ENCODE assay signal across 22 mouse cellular contexts in genomic region chr9:21428178-21428577, GRCm38 (mm10). TPM values are rescaled to one million over a fixed set of nuclear protein-coding genes. Genes with fewer than 3 reads are reported as not detected.
DNase-seq lines count a peak whose midpoint lies in the region; ATAC-seq and TF ChIP-seq lines count a peak whose summit lies in the region.
"Had no signal": no experiment of that assay in that cellular context is flagged by ENCODE, and none has a peak within 500 bp of the region (broad histone marks: within the 10 kb centered on the region; RNA-seq: fewer than 3 reads in every experiment).

No protein-coding gene starts in this region.

- peak overlapping the region; percentile 35 for H3K4me3 ChIP-seq in gastrocnemius, adult 2 months
- no peak overlapping the region for H3K4me3 ChIP-seq in heart, postnatal 0 days (ENCODE audit: low read depth, low read length)
- H3K4me3 ChIP-seq in liver, adult 2 months (ENCODE audit: insufficient read depth, low read depth, low read length): no peak overlapping the region
- no peak overlapping the region for H3K4me3 ChIP-seq in liver, embryonic 12.5 days
- no peak overlapping the region for H3K4me3 ChIP-seq in limb, embryonic 14.5 days (replicated peaks; ENCODE audit: low read length)
- H3K4me3 ChIP-seq: embryonic facial prominence, embryonic 15.5 days; hindbrain, embryonic 15.5 days; kidney, embryonic 15.5 days; left cerebral cortex, adult 2 months; liver, embryonic 13.5 days had no signal

- no peak for TF ChIP-seq CTCF in gastrocnemius, adult 2 months (IDR thresholded peaks at IDR 0.05)
- no peak for TF ChIP-seq CTCF in heart, postnatal 0 days (IDR thresholded peaks at IDR 0.05; ENCODE audit: low read depth)
- TF ChIP-seq CTCF in liver, adult 2 months (IDR thresholded peaks at IDR 0.05; ENCODE audit: low read depth, low read length): no peak

- peak overlapping the region; percentile 63 for H3K27ac ChIP-seq in gastrocnemius, adult 2 months
- H3K27ac ChIP-seq in heart, postnatal 0 days (ENCODE audit: low read depth): peak overlapping the region; percentile 60
- H3K27ac ChIP-seq in liver, adult 2 months (replicated peaks; ENCODE audit: insufficient read depth, low read depth, low read length): 0 out of 2 replicates have a peak overlapping the region, but pooled peaks have one; percentile 5
- no peak overlapping the region for H3K27ac ChIP-seq in liver, embryonic 12.5 days
- H3K27ac ChIP-seq in limb, embryonic 14.5 days (replicated peaks; ENCODE audit: low read depth, low read length): 0 out of 2 replicates have a peak overlapping the region, but pooled peaks have one; percentile 14
- H3K27ac ChIP-seq: embryonic facial prominence, embryonic 15.5 days; hindbrain, embryonic 15.5 days; kidney, embryonic 15.5 days; left cerebral cortex, adult 2 months; liver, embryonic 13.5 days; stomach, postnatal 0 days had no signal

- H3K9me3 ChIP-seq in heart, postnatal 0 days (replicated peaks; ENCODE audit: control insufficient read depth, low read length): no peaks in the 10 kb centered on the region
- no peaks in the 10 kb centered on the region for H3K9me3 ChIP-seq in liver, embryonic 12.5 days (replicated peaks)
- H3K9me3 ChIP-seq in limb, embryonic 14.5 days (ENCODE audit: control insufficient read depth, low read length): no peaks in the 10 kb centered on the region
- H3K9me3 ChIP-seq: embryonic facial prominence, embryonic 15.5 days; hindbrain, embryonic 15.5 days; kidney, embryonic 15.5 days; liver, embryonic 13.5 days had no signal

- TF ChIP-seq EP300 in heart, postnatal 0 days (IDR thresholded peaks at IDR 0.05; ENCODE audit: low read depth): no peak

- 66% methylated on average over 6 of the region's 6 CpGs for WGBS in heart, postnatal 0 days
- 83% methylated on average over 6 of the region's 6 CpGs for WGBS in liver, adult 2 months
- whole genome bisulfite sequencing in liver, embryonic 12.5 days (ENCODE audit: insufficient replicate concordance): 82% methylated on average over 6 of the region's 6 CpGs
- 84% methylated on average over 6 of the region's 6 CpGs for WGBS in limb, embryonic 14.5 days

- H3K4me1 ChIP-seq in heart, postnatal 0 days (ENCODE audit: control insufficient read depth, insufficient read depth): peaks cover 35% of the 10 kb centered on the region
- H3K4me1 ChIP-seq in liver, adult 2 months (ENCODE audit: control insufficient read depth, insufficient read depth, low read length): peaks cover 42% of the 10 kb centered on the region
- peaks cover 75% of the 10 kb centered on the region for H3K4me1 ChIP-seq in liver, embryonic 12.5 days
- H3K4me1 ChIP-seq in limb, embryonic 14.5 days (ENCODE audit: control insufficient read depth, insufficient read depth, low read length): peaks cover 17% of the 10 kb centered on the region

- H3K9ac ChIP-seq in heart, postnatal 0 days (replicated peaks; ENCODE audit: low read depth, low read length): no peak overlapping the region
- H3K9ac ChIP-seq in liver, adult 2 months (ENCODE audit: low read depth, low read length): no peak overlapping the region
- no peak overlapping the region for H3K9ac ChIP-seq in liver, embryonic 12.5 days
- no peak overlapping the region for H3K9ac ChIP-seq in limb, embryonic 14.5 days (ENCODE audit: low read depth, low read length, severe bottlenecking)
- H3K9ac ChIP-seq: embryonic facial prominence, embryonic 15.5 days; hindbrain, embryonic 15.5 days; kidney, embryonic 15.5 days; liver, embryonic 13.5 days had no signal

- no peak for ATAC-seq in heart, postnatal 0 days (ENCODE audit: insufficient read depth, low read depth)
- no peak for ATAC-seq in liver, embryonic 12.5 days
- ATAC-seq in limb, embryonic 14.5 days (ENCODE audit: low FRiP score, low read depth): no peak
- ATAC-seq: CD4-positive, CD25-positive, alpha-beta regulatory T cell, adult 4 months; forebrain, embryonic 14.5 days; intestine, embryonic 16.5 days had no signal

- DNase-seq in gastrocnemius, adult 2 months: no peak
- DNase-seq in gastrocnemius, postnatal 25 days: no peak
- no peak for DNase-seq in heart, postnatal 0 days (ENCODE audit: low spot score)
- no peak for DNase-seq in heart, postnatal 36 days
- no peak for DNase-seq in liver, adult 2 months (ENCODE audit: extremely low read depth, low read depth, low spot score)
- DNase-seq in limb, embryonic 14.5 days (ENCODE audit: low spot score): no peak
- no peak for DNase-seq in adrenal gland, postnatal 36 days
- DNase-seq: kidney, postnatal 4 days; liver, embryonic 13.5 days; lung, adult 2 months; midbrain, embryonic 14.5 days; thymus, adult 2 months; thymus, postnatal 4 days had no signal

- no peak for TF ChIP-seq POLR2A in liver, adult 2 months (IDR thresholded peaks at IDR 0.05; ENCODE audit: extremely low read depth, insufficient read depth, low read length)
- TF ChIP-seq POLR2A in limb, embryonic 14.5 days (IDR thresholded peaks at IDR 0.05; ENCODE audit: borderline replicate concordance, extremely low read depth, insufficient read depth, insufficient read length): no peak

- H3K36me3 ChIP-seq in heart, postnatal 0 days (replicated peaks; ENCODE audit: control insufficient read depth, insufficient read depth, low read length): no peaks in the 10 kb centered on the region
- H3K36me3 ChIP-seq in liver, adult 2 months (ENCODE audit: control insufficient read depth, insufficient read depth, low read length): no peaks in the 10 kb centered on the region
- peaks cover 14% of the 10 kb centered on the region for H3K36me3 ChIP-seq in liver, embryonic 12.5 days
- no peaks in the 10 kb centered on the region for H3K36me3 ChIP-seq in limb, embryonic 14.5 days (ENCODE audit: control insufficient read depth, insufficient read depth, low read length)
- H3K36me3 ChIP-seq: embryonic facial prominence, embryonic 15.5 days; hindbrain, embryonic 15.5 days; kidney, embryonic 15.5 days; liver, embryonic 13.5 days had no signal

- H3K4me2 ChIP-seq in heart, postnatal 0 days (ENCODE audit: low read depth, low read length): 0 out of 2 replicates have a peak overlapping the region, but pooled peaks have one; percentile 11
- no peak overlapping the region for H3K4me2 ChIP-seq in liver, embryonic 12.5 days
- H3K4me2 ChIP-seq in limb, embryonic 14.5 days (replicated peaks; ENCODE audit: low read depth, low read length, severe bottlenecking): no peak overlapping the region
- H3K4me2 ChIP-seq: embryonic facial prominence, embryonic 15.5 days; hindbrain, embryonic 15.5 days; kidney, embryonic 15.5 days had no signal

- H3K27me3 ChIP-seq in heart, postnatal 0 days (ENCODE audit: control insufficient read depth, insufficient read depth, low read length): no peaks in the 10 kb centered on the region
- no peaks in the 10 kb centered on the region for H3K27me3 ChIP-seq in liver, adult 2 months (ENCODE audit: control insufficient read depth, insufficient read depth, low read length)
- no peaks in the 10 kb centered on the region for H3K27me3 ChIP-seq in liver, embryonic 12.5 days (replicated peaks)
- H3K27me3 ChIP-seq in limb, embryonic 14.5 days (ENCODE audit: control insufficient read depth, insufficient read depth, low read length): no peaks in the 10 kb centered on the region
- H3K27me3 ChIP-seq: embryonic facial prominence, embryonic 15.5 days; hindbrain, embryonic 15.5 days; kidney, embryonic 15.5 days; liver, embryonic 13.5 days had no signal

- intact Hi-C loops in gastrocnemius, adult 2 months (cut with DNase I): loop anchor here (2.0 kb wide), 1 partner anchor 21 kb away; no protein-coding TSS in a partner anchor
- intact Hi-C loops in heart, postnatal 36 days (cut with DNase I): loop anchor here (2.0 kb wide), 1 partner anchor 35 kb away; no protein-coding TSS in a partner anchor

- peaks cover 67% of the 10 kb centered on the region for H3K79me2 ChIP-seq in liver, adult 2 months (ENCODE audit: control insufficient read depth, insufficient read depth, low read length)

RNA-seq across cellular contexts. Expression of gene Dnm2, which starts 3.5 kb away (rescaled TPM):
- total RNA-seq in gastrocnemius, adult 2 months (2021): 10 to 100 TPM; 38.2 to 41.8 TPM
- 10 to 100 TPM; 39.9 to 41.6 TPM for total RNA-seq in gastrocnemius, postnatal 25 days (2021)
- total RNA-seq in heart, postnatal 0 days (2014; rRNA removed; ENCODE audit: low replicate concordance): 78.3 and 95.8 TPM in 2 replicates
- polyA plus RNA-seq in heart, postnatal 0 days (2015; fragmentation: Nextera tagmentation; extraction: Ambion mirVana): 56.8 and 61.1 TPM in 2 replicates
- 10 to 100 TPM; 63.9 to 72.4 TPM for total RNA-seq in heart, postnatal 36 days (2021)
- total RNA-seq in liver, adult 2 months (2014; rRNA removed): 28.9 and 32.3 TPM in 2 replicates
- polyA plus RNA-seq in liver, adult 2 months (2012; rRNA removed): 57.3 and 74.4 TPM in 2 replicates
- polyA plus RNA-seq in liver, embryonic 12.5 days (2016; fragmentation: Nextera tagmentation; extraction: Ambion mirVana): 72.2 and 75.5 TPM in 2 replicates
- 62.6 and 74.5 TPM in 2 replicates for polyA plus RNA-seq in limb, embryonic 14.5 days (2012; rRNA removed)
- polyA plus RNA-seq in limb, embryonic 14.5 days (2014; fragmentation: Nextera tagmentation; extraction: Ambion mirVana): 68.3 and 72.6 TPM in 2 replicates
- 100 to 1,000 TPM in 1 of 2 experiments, 10 to 100 TPM in 1; 99.8 to 102 TPM for total RNA-seq in adrenal gland, postnatal 36 days (2021)

RNA-seq across cellular contexts. Expression of gene Qtrt1, which starts 16.5 kb away (rescaled TPM):
- total RNA-seq in gastrocnemius, adult 2 months (2021): 1 to 10 TPM; 7.0 to 8.4 TPM
- total RNA-seq in gastrocnemius, postnatal 25 days (2021): 1 to 10 TPM; 5.3 to 7.7 TPM
- 34.3 and 39.7 TPM in 2 replicates for total RNA-seq in heart, postnatal 0 days (2014; rRNA removed; ENCODE audit: low replicate concordance)
- polyA plus RNA-seq in heart, postnatal 0 days (2015; fragmentation: Nextera tagmentation; extraction: Ambion mirVana): 15.5 and 15.6 TPM in 2 replicates
- 1 to 10 TPM; 8.0 to 9.5 TPM for total RNA-seq in heart, postnatal 36 days (2021)
- 5.6 TPM in 2 replicates for total RNA-seq in liver, adult 2 months (2014; rRNA removed)
- polyA plus RNA-seq in liver, adult 2 months (2012; rRNA removed): 8.3 and 15.7 TPM in 2 replicates
- 31.2 and 32.7 TPM in 2 replicates for polyA plus RNA-seq in liver, embryonic 12.5 days (2016; fragmentation: Nextera tagmentation; extraction: Ambion mirVana)
- polyA plus RNA-seq in limb, embryonic 14.5 days (2012; rRNA removed): 77.9 and 80.8 TPM in 2 replicates
- 45.3 and 50.9 TPM in 2 replicates for polyA plus RNA-seq in limb, embryonic 14.5 days (2014; fragmentation: Nextera tagmentation; extraction: Ambion mirVana)
- total RNA-seq in adrenal gland, postnatal 36 days (2021): 10 to 100 TPM; 13.6 to 17.7 TPM
